Mouse (Mus musculus) embryonic facial prominence, embryonic 14.5 days (tissue): ENCODE results near the gene Chat. TPM values are rescaled to one million over a fixed set of nuclear protein-coding genes. Genes with fewer than 3 reads are reported as not detected.

Source experiments
- ATAC-seq: fragments of 200-750 bp; cut with Nextera tagmentation; 2 replicates; pipeline ENCODE4 v1.8.0; 2017; ENCODE audit warnings: low read depth, moderate number of reproducible peaks, moderate TSS enrichment
- DNase-seq: peaks from one replicate; pipeline ENCODE4 v3.0.0-alpha.2; 2015; ENCODE audit warnings: low spot score
- H3K27ac ChIP-seq: fragments of 300-500 bp; sonication (generic); replicated peaks from 2 replicates; pipeline ENCODE4 v1.5.1; 2014; ENCODE audit warnings: low read depth, mild to moderate bottlenecking, low read length, moderate library complexity
- H3K27me3 ChIP-seq: fragments of 300-500 bp; sonication (generic); replicated peaks from 2 replicates; pipeline ENCODE4 v1.6.1; 2014; ENCODE audit warnings: low read length; ENCODE audit not compliant: control insufficient read depth, insufficient read depth
- H3K36me3 ChIP-seq: fragments of 300-500 bp; sonication (generic); 2 replicates; pipeline ENCODE4 v1.6.1; 2014; ENCODE audit warnings: low read length, mixed read lengths; ENCODE audit not compliant: control insufficient read depth, insufficient read depth
- H3K4me1 ChIP-seq: fragments of 300-500 bp; sonication (generic); 2 replicates; pipeline ENCODE4 v1.6.1; 2014; ENCODE audit warnings: antibody characterized with exemption, low read length; ENCODE audit not compliant: control insufficient read depth, insufficient read depth
- H3K4me2 ChIP-seq: fragments of 300-500 bp; sonication (generic); 2 replicates; pipeline ENCODE4 v1.6.1; 2014; ENCODE audit warnings: low read depth, mild to moderate bottlenecking, low read length, moderate library complexity, mixed read lengths
- H3K4me3 ChIP-seq: fragments of 300-500 bp; sonication (generic); 2 replicates; pipeline ENCODE4 v1.5.1; 2014; ENCODE audit warnings: low read depth, mild to moderate bottlenecking, low read length
- H3K9ac ChIP-seq: fragments of 300-500 bp; sonication (generic); 2 replicates; pipeline ENCODE4 v1.6.1; 2014; ENCODE audit warnings: low read depth, mild to moderate bottlenecking, low read length, moderate library complexity, mixed read lengths
- H3K9me3 ChIP-seq: fragments of 300-500 bp; sonication (generic); 2 replicates; pipeline ENCODE4 v1.6.1; 2016; ENCODE audit warnings: low read length; ENCODE audit not compliant: control insufficient read depth
- WGBS: fragments of 180-500 bp; shearing (Covaris S2); extraction: QIAGEN DNeasy Blood & Tissue Kit; methylation state at CpG from one replicate; pipeline ENCODE4 v1.1.7; 2014; 5-methylcytosine and 5-hydroxymethylcytosine counted together
- polyA plus RNA-seq: library from polyadenylated mRNA; unstranded; fragments of >200 nt; fragmentation: Nextera tagmentation; extraction: Ambion mirVana; gene quantifications from 2 replicates; pipeline ENCODE4 v1.2.1, GENCODE M21; 2014

The Chat gene
- not detected in 2 replicates for polyA plus RNA-seq

DNA sequence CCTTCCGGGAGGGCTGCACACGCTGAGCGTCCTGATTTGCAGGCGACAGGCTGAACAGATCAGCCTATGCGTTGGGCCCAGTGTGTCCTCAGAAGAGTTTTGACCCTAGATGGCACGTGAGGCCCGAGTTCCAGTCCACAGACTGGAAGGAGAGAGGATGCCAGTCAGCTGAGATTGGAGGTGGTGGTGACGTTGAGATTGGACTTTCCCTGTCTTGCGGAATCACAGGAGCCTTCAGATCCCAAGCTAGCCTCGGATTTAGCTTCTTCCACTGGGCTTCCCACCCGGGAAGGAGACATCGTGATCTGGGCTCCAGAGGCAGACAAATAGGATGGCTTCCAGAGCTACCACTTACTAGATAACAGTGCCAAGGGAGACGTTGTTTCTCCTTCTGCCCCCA, at the start of gene Chat:
TSS of gene Chat (minus strand) at position 101 of the 400 bp plus-strand sequence.
- H3K27me3 ChIP-seq, result peaks cover 76% of the 10 kb centered on the region
- H3K4me1 ChIP-seq, result peaks cover 5% of the 10 kb centered on the region; the same call in 1 of the 2 replicates
- H3K36me3 ChIP-seq, result no peaks in the 10 kb centered on the region
- DNase-seq (no peak), ATAC-seq (no peak)
- WGBS, result 14% methylated on average over 13 of the region's 13 CpGs
- H3K9ac ChIP-seq, result no peak within 1 kb of the TSS
- no peaks in the 10 kb centered on the region for H3K9me3 ChIP-seq
- H3K4me2 ChIP-seq, result peak within 1 kb of the TSS; percentile 67
- H3K4me3 ChIP-seq, result peak within 1 kb of the TSS; percentile 40
- no peak within 1 kb of the TSS for H3K27ac ChIP-seq

DNA sequence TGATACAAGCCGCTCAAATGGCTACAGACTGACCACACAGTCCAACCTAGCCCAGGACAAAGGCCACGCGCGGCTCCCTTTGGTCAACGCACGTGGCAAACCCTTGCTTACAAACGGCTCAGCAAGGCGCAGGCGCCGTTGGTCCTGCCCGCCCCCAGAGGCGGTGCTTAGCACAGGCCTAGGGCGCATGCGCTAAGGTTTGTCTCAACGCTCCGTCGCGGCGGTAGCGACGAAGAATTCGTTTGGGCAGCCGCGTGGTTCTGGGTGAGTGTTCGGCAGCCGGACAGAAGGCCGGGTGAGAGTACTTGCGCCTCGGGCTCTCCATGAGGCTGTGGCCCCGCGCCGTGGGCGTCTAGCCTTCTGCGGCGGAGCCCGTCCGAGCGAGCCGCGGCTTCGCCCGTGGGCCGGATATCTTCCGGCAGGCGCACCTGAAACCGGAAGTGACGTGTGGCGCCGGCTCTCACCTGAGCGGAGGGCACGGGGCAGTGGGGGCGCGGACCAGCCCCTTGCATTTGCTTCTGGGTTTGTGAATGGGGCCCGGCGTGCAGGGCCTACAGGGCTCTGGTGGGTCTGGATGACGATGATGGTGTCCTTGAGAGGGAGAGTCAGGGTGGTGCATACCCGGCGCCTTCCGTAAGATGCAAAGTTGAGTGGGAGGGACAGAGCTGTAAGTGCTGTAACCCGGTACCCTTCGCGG, 47.7 kb upstream of the Chat start, which contains the start of gene Ercc6:
TSS of gene Ercc6 (plus strand) at position 186 of the 697 bp plus-strand sequence.
- DNase-seq (peak; percentile 97), ATAC-seq (peak; percentile 98)
- WGBS, result 1% methylated on average over 48 of the region's 62 CpGs

DNA sequence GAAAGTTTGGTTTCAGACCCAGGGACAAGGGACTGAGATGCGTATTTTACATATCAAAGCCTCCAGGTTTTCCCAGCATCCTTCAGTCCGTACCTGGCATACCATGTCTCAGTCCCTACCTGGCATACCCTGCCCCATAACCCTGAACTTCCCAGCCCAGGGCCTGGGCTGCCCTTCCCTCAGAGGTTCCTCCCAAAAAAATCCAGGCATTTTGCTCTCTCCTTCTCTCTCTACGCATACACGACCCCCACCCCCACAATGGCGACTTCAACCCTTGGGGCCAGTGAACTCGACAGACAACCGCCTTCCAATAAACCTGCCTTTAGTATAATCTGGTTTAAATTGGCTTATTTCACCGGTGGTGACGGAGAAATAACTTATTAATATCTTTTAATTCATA, 47.1 kb upstream of the Chat start:
- Histone ChIP-seq H3K4me2 (peak overlapping the region; percentile 61), H3K36me3 (peaks cover 16% of the 10 kb centered on the region; the same call in 1 of the 2 replicates), H3K27me3 (no peaks in the 10 kb centered on the region), H3K9ac (peak overlapping the region; percentile 82), H3K4me1 (peaks cover 8% of the 10 kb centered on the region; the same call in 1 of the 2 replicates), H3K4me3 (peak overlapping the region; percentile 87), H3K27ac (no peak overlapping the region), H3K9me3 (no peaks in the 10 kb centered on the region)
- no peak for DNase-seq
- ATAC-seq, result no peak
- 43% methylated on average over 9 of the region's 9 CpGs for WGBS

More for the DNA sequence above, 47.7 kb upstream of the Chat start, which contains the start of gene Ercc6:
- Histone ChIP-seq H3K4me2 (peak within 1 kb of the TSS; percentile 61), H3K27me3 (no peaks in the 10 kb centered on the region), H3K4me3 (peak within 1 kb of the TSS; percentile 87), H3K4me1 (peaks cover 8% of the 10 kb centered on the region; the same call in 1 of the 2 replicates), H3K27ac (peak within 1 kb of the TSS; percentile 83; the same call in 1 of the 2 replicates), H3K36me3 (peaks cover 16% of the 10 kb centered on the region), H3K9ac (peak within 1 kb of the TSS; percentile 82), H3K9me3 (no peaks in the 10 kb centered on the region)

DNA sequence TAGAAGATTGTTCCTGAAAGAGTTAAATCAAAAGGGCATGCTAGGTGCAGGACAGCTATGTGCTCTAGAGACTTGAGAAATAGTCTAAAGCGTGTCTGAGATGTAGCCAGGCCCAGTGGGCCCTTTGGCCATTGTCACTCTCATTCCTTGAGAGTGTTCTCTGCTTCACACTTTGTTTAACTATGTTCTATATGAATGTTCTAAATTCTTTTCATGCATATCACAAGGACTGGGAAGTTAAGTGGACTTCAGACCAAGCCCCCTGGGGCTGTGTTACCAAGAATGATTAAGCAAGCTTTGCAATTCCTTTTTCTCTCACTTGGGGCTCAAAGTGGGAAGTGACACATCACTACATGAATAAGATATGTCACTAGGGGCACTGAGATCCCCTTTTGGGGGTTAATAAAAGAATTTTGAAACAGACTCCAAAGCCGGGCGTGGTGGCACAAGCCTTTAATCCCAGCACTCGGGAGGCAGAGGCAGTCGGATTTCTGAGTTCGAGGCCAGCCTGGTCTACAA, 43.7 kb upstream of the Chat start:
- Histone ChIP-seq H3K36me3 (no peaks in the 10 kb centered on the region), H3K9ac (no peak overlapping the region), H3K27ac (no peak overlapping the region), H3K4me3 (no peak overlapping the region), H3K27me3 (no peaks in the 10 kb centered on the region), H3K4me2 (no peak overlapping the region), H3K4me1 (peaks cover 6% of the 10 kb centered on the region; the same call in 1 of the 2 replicates), H3K9me3 (no peaks in the 10 kb centered on the region)
- ATAC-seq (no peak), DNase-seq (no peak)
- WGBS, result 82% methylated on average over 6 of the region's 6 CpGs

DNA sequence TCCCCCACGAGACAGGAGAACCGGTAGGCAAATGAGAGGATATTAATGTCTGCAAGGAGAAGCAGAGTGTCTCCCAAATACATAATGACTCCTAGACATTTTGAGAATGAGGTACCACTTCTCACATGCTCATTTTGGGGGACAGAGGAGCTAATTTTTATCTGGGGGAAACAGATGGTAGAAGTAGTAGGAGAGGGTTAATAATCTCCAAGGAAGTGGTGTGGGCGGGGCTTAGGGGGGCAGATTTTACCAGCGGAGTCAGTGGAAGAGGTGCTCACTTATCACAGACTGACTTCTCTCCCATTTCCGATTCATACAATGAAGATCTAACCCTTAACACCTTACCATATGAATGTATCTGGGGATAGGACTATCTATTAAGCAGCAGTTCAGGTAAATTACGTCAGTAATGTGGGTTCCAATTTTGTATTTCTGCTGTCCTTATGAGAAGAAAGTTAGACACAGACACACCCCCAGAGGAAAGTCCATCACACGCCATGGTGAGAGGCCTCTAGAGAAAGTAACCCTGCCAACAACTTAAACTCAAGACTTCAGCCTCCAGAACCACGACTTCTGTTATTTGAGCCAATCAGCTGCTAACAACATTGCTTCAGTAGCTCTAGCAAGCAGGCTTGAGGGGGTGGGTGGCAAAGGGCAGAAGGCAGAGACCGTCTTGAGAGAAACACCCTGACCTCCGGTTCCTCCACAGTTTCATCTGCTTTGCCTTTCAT, 42.5 kb upstream of the Chat start:
- Histone ChIP-seq H3K4me3 (no peak overlapping the region), H3K4me1 (no peaks in the 10 kb centered on the region), H3K36me3 (no peaks in the 10 kb centered on the region), H3K9ac (no peak overlapping the region), H3K27ac (no peak overlapping the region), H3K9me3 (no peaks in the 10 kb centered on the region), H3K4me2 (no peak overlapping the region), H3K27me3 (no peaks in the 10 kb centered on the region)
- WGBS, result 64% methylated on average over 10 of the region's 10 CpGs
- DNase-seq, result no peak
- ATAC-seq, result no peak

DNA sequence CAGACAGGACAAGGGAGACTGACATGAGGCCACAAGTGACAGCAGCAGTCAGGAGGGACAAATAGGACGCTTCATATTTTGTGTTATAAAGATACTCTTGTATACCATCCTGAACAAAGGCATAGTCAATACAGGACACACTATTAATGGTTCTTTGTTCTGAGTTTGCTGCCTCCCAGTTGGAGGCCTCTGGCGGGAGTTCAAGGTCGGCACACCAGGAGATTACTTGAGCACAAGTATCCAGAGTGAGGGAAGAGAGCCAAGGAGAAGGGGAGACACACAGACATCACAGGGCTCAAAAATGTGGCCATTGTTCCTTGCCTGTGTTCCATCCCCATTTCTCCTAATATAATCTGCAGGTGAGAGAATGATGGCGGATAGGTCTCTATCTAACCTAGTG, 41.4 kb upstream of the Chat start:
- no peaks in the 10 kb centered on the region for H3K4me1 ChIP-seq
- no peak for DNase-seq
- H3K27me3 ChIP-seq, result no peaks in the 10 kb centered on the region
- H3K36me3 ChIP-seq, result no peaks in the 10 kb centered on the region
- H3K27ac ChIP-seq, result no peak overlapping the region
- H3K4me3 ChIP-seq, result no peak overlapping the region
- no peak overlapping the region for H3K9ac ChIP-seq
- no peaks in the 10 kb centered on the region for H3K9me3 ChIP-seq
- H3K4me2 ChIP-seq, result no peak overlapping the region
- 79% methylated on average over 4 of the region's 4 CpGs for WGBS
- ATAC-seq, result no peak

DNA sequence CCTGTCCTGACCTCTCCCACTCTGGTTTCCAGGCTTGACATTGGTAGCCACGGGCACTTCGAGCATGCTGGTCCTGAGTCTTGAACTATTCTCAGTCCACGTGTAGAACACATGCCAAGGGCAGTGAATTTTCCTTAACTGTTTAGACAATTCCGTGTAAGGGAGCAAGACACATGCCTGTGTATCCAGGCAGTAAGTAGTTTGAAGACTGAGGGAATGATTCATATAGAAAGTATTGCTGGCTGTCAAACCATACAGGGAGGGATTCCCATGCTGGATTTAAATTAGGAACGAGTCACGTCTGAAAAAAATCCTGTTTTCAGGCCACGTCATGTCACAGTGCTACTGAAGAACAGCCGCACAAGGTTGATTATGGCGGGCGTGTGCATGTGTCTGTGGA, 40.5 kb upstream of the Chat start:
- H3K36me3 ChIP-seq, result no peaks in the 10 kb centered on the region
- WGBS, result 85% methylated on average over 10 of the region's 10 CpGs
- H3K4me1 ChIP-seq, result no peaks in the 10 kb centered on the region
- no peak overlapping the region for H3K4me2 ChIP-seq
- no peak overlapping the region for H3K4me3 ChIP-seq
- DNase-seq (no peak), ATAC-seq (no peak)
- no peak overlapping the region for H3K27ac ChIP-seq
- H3K9me3 ChIP-seq, result no peaks in the 10 kb centered on the region
- no peak overlapping the region for H3K9ac ChIP-seq
- H3K27me3 ChIP-seq, result no peaks in the 10 kb centered on the region

DNA sequence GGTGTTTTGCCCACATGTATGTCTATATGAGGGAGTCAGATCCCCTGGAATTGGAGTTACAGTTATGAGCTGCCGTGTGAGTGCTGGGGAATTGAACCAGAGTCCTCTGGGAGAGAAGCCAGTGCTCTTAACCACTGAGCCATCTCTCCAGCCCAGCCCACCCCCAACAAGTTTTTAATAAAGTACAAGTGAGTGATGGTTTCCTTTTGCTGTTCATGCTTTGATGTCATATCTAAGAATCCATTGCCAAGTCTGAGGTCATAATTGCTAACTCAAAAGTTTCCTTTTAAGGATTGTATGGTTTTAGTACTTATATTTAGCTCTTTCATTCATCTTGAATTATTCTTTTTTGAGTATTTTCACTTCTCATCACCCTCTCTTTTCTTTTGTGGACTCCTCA, 38.1 kb upstream of the Chat start:
- Histone ChIP-seq H3K36me3 (no peaks in the 10 kb centered on the region), H3K4me2 (no peak overlapping the region), H3K9me3 (no peaks in the 10 kb centered on the region), H3K9ac (no peak overlapping the region), H3K27ac (no peak overlapping the region), H3K27me3 (no peaks in the 10 kb centered on the region), H3K4me1 (no peaks in the 10 kb centered on the region), H3K4me3 (no peak overlapping the region)
- 72% methylated on average over 1 of the region's 1 CpGs for WGBS
- DNase-seq, result no peak
- no peak for ATAC-seq
